Mouse (Mus musculus) MEL (cell line): ENCODE measurements around the gene Tmem167b. TPM values are rescaled to one million over a fixed set of nuclear protein-coding genes. Genes with fewer than 3 reads are reported as not detected.

ENCODE experiments used
- DNase-seq: peaks from one replicate; pipeline ENCODE4 v3.0.0; 2011; ENCODE audit warnings: low read depth, low spot score
- H3K27ac ChIP-seq: 2 replicates; pipeline ENCODE4 v1.5.1; 2012; ENCODE audit warnings: low read depth, mild to moderate bottlenecking, control low read depth, low read length, moderate library complexity; ENCODE audit not compliant: control insufficient read depth
- H3K27me3 ChIP-seq, 2 experiments: fragments of 150-350 bp in 1 of 2; sonication (generic) in 1 of 2; 2 replicates each; pipeline ENCODE4 v1.6.1; 2012; ENCODE audit warnings: low read length in 2 of 2, mild to moderate bottlenecking in 2 of 2, improper control_type of control experiment in 1 of 2, moderate library complexity in 1 of 2; ENCODE audit not compliant: insufficient read depth in 2 of 2, control insufficient read depth in 1 of 2
- H3K36me3 ChIP-seq, 2 experiments: 2 replicates each; pipeline ENCODE4 v1.6.1; 2012 to 2014; ENCODE audit warnings: low read length in 2 of 2, improper control_type of control experiment in 1 of 2, inconsistent platforms in 1 of 2, mild to moderate bottlenecking in 1 of 2; ENCODE audit not compliant: insufficient read depth in 2 of 2, control insufficient read depth in 1 of 2
- H3K4me1 ChIP-seq, 2 experiments: fragments of 150-350 bp in 1 of 2; sonication (generic) in 1 of 2; 2 replicates each; pipeline ENCODE4 v1.6.1; 2012; ENCODE audit warnings: low read length in 2 of 2, improper control_type of control experiment in 1 of 2, mild to moderate bottlenecking in 1 of 2; ENCODE audit not compliant: insufficient read depth in 2 of 2, control insufficient read depth in 1 of 2
- H3K4me3 ChIP-seq, 2 experiments: fragments of 150-350 bp in 1 of 2; sonication (generic) in 1 of 2; 2 replicates each; pipeline ENCODE4 v1.5.1; 2012; ENCODE audit warnings: low read depth in 2 of 2, low read length in 2 of 2, mild to moderate bottlenecking in 2 of 2, moderate library complexity in 2 of 2, control low read depth in 1 of 2, improper control_type of control experiment in 1 of 2; ENCODE audit not compliant: control insufficient read depth in 1 of 2, insufficient read depth in 1 of 2
- H3K79me2 ChIP-seq: 2 replicates; pipeline ENCODE4 v1.6.1; 2012; ENCODE audit warnings: mild to moderate bottlenecking, low read length, moderate library complexity; ENCODE audit not compliant: control insufficient read depth, poor library complexity, insufficient read depth
- H3K9ac ChIP-seq: 2 replicates; pipeline ENCODE4 v1.6.1; 2012; ENCODE audit warnings: low read depth, mild to moderate bottlenecking, control low read depth, low read length, moderate library complexity; ENCODE audit not compliant: control insufficient read depth, poor library complexity, severe bottlenecking
- H3K9me3 ChIP-seq: fragments of 150-350 bp; sonication (generic); replicated peaks from 2 replicates; pipeline ENCODE4 v1.6.1; 2012; ENCODE audit warnings: mild to moderate bottlenecking, low read length, improper control_type of control experiment, moderate library complexity; ENCODE audit not compliant: insufficient read depth
- BHLHE40 ChIP-seq: IDR thresholded peaks from 2 replicates; pipeline ENCODE4 v1.6.1; 2012; ENCODE audit warnings: low read depth, mild to moderate bottlenecking, inconsistent platforms, low read length, improper control_type of control experiment, borderline replicate concordance
- CHD2 ChIP-seq: IDR thresholded peaks from 2 replicates; pipeline ENCODE4 v1.6.1; 2011; ENCODE audit warnings: low read length, improper control_type of control experiment
- E2F4 ChIP-seq: IDR thresholded peaks from 2 replicates; pipeline ENCODE4 v1.6.1; 2011; ENCODE audit warnings: low read depth, low read length, improper control_type of control experiment, borderline replicate concordance
- ELF1 ChIP-seq: IDR thresholded peaks from 2 replicates; pipeline ENCODE4 v1.6.1; 2014; ENCODE audit warnings: low read depth, mild to moderate bottlenecking, inconsistent platforms, low read length, improper control_type of control experiment, moderate library complexity
- EP300 ChIP-seq, 2 experiments: IDR thresholded peaks; 2 replicates each; pipeline ENCODE4 v1.6.1; 2011; ENCODE audit warnings: improper control_type of control experiment in 2 of 2, low read length in 2 of 2, low read depth in 1 of 2, mild to moderate bottlenecking in 1 of 2
- GABPA ChIP-seq: IDR thresholded peaks from 2 replicates; pipeline ENCODE4 v1.6.1; 2012; ENCODE audit warnings: low read depth, mild to moderate bottlenecking, inconsistent platforms, low read length, improper control_type of control experiment, moderate library complexity
- GATA1 ChIP-seq: IDR thresholded peaks from 2 replicates; pipeline ENCODE4 v1.6.1; 2011; ENCODE audit warnings: low read depth, low read length, improper control_type of control experiment
- HCFC1 ChIP-seq: IDR thresholded peaks from 2 replicates; pipeline ENCODE4 v1.6.1; 2012; ENCODE audit warnings: low read depth, mild to moderate bottlenecking, inconsistent platforms, low read length, improper control_type of control experiment, moderate library complexity
- JUND ChIP-seq: IDR thresholded peaks from 2 replicates; pipeline ENCODE4 v1.6.1; 2011; ENCODE audit warnings: low read depth, mild to moderate bottlenecking, improper control_type of control experiment, low read length
- KAT2A ChIP-seq: conservative IDR thresholded peaks from 2 replicates; pipeline ENCODE4 v1.6.1; 2012; ENCODE audit warnings: low read depth, low read length, improper control_type of control experiment, inconsistent platforms
- MAZ ChIP-seq: IDR thresholded peaks from 2 replicates; pipeline ENCODE4 v1.6.1; 2012; ENCODE audit warnings: low read depth, mild to moderate bottlenecking, inconsistent platforms, low read length, improper control_type of control experiment
- MEF2A ChIP-seq: IDR thresholded peaks from 2 replicates; pipeline ENCODE4 v1.6.1; 2014; ENCODE audit warnings: low read depth, mild to moderate bottlenecking, inconsistent platforms, low read length, improper control_type of control experiment; ENCODE audit not compliant: poor library complexity, insufficient replicate concordance, severe bottlenecking; ENCODE audit errors: extremely low read depth
- MXI1 ChIP-seq: IDR thresholded peaks from 2 replicates; pipeline ENCODE4 v1.6.1; 2011; ENCODE audit warnings: mild to moderate bottlenecking, low read depth, low read length, improper control_type of control experiment
- MYC ChIP-seq: IDR thresholded peaks from 2 replicates; pipeline ENCODE4 v1.6.1; 2011; ENCODE audit warnings: low read depth, mild to moderate bottlenecking, low read length, improper control_type of control experiment, moderate library complexity
- NELFE ChIP-seq: IDR thresholded peaks from 2 replicates; pipeline ENCODE4 v1.6.1; 2011; ENCODE audit warnings: low read depth, low read length, improper control_type of control experiment
- NRF1 ChIP-seq: IDR thresholded peaks from 2 replicates; pipeline ENCODE4 v1.6.1; 2014; ENCODE audit warnings: low read depth, mild to moderate bottlenecking, inconsistent platforms, low read length, improper control_type of control experiment, moderate library complexity; ENCODE audit not compliant: poor library complexity, insufficient read depth, severe bottlenecking
- POLR2A ChIP-seq, 2 experiments: IDR thresholded peaks; 2 replicates each; pipeline ENCODE4 v1.6.1; 2011 to 2012; ENCODE audit warnings: low read length in 2 of 2, mild to moderate bottlenecking in 2 of 2, control low read depth in 1 of 2, improper control_type of control experiment in 1 of 2, low read depth in 1 of 2, moderate library complexity in 1 of 2; ENCODE audit not compliant: control insufficient read depth in 1 of 2, insufficient read depth in 1 of 2, poor library complexity in 1 of 2
- RCOR1 ChIP-seq: IDR thresholded peaks from 2 replicates; pipeline ENCODE4 v1.6.1; 2012; ENCODE audit warnings: low read depth, mild to moderate bottlenecking, inconsistent platforms, low read length, improper control_type of control experiment
- TBP ChIP-seq: IDR thresholded peaks from 2 replicates; pipeline ENCODE4 v1.8.0; 2011; ENCODE audit warnings: low read depth, low read length, improper control_type of control experiment
- UBTF ChIP-seq: IDR thresholded peaks from 2 replicates; pipeline ENCODE4 v1.6.1; 2012; ENCODE audit warnings: low read depth, mild to moderate bottlenecking, inconsistent platforms, low read length, improper control_type of control experiment, moderate library complexity, borderline replicate concordance; ENCODE audit not compliant: insufficient read depth
- USF1 ChIP-seq: IDR thresholded peaks from 2 replicates; pipeline ENCODE4 v1.6.1; 2014; ENCODE audit warnings: low read depth, mild to moderate bottlenecking, inconsistent platforms, low read length, improper control_type of control experiment, moderate library complexity
- USF2 ChIP-seq, 2 experiments: IDR thresholded peaks; 2 replicates each; pipeline ENCODE4 v1.6.1; 2011 to 2012; ENCODE audit warnings: improper control_type of control experiment in 2 of 2, low read length in 2 of 2, borderline replicate concordance in 1 of 2, inconsistent platforms in 1 of 2, low read depth in 1 of 2, mild to moderate bottlenecking in 1 of 2; ENCODE audit not compliant: insufficient read depth in 1 of 2
- ZC3H11A ChIP-seq: IDR thresholded peaks from 2 replicates; pipeline ENCODE4 v1.6.1; 2012; ENCODE audit warnings: low read depth, mild to moderate bottlenecking, inconsistent platforms, low read length, improper control_type of control experiment
- ZKSCAN1 ChIP-seq: IDR thresholded peaks from 2 replicates; pipeline ENCODE4 v1.6.1; 2012; ENCODE audit warnings: low read depth, mild to moderate bottlenecking, inconsistent platforms, low read length, improper control_type of control experiment, moderate library complexity
- ZNF384 ChIP-seq: IDR thresholded peaks from 2 replicates; pipeline ENCODE4 v1.6.1; 2012; ENCODE audit warnings: low read depth, mild to moderate bottlenecking, inconsistent platforms, low read length, improper control_type of control experiment
- polyA plus RNA-seq, 2 experiments: library from polyadenylated mRNA; stranded (reverse) in 1 of 2; unstranded in 1 of 2; fragments of >175 nt in 1 of 2; fragments of >200 nt in 1 of 2; gene quantifications; 2 replicates each; pipeline versions ENCODE4 v1.2.1 to v1.2.4; 2012; ENCODE audit warnings: low replicate concordance in 2 of 2, low read depth in 1 of 2; ENCODE audit not compliant: insufficient read length in 2 of 2, insufficient read depth in 1 of 2, missing spikeins in 1 of 2
- total RNA-seq: library from RNA; depleted of rRNA; stranded (reverse); fragments of 300-350 nt; gene quantifications from 2 replicates; pipeline ENCODE4 v1.2.3, GENCODE M21; 2012

The Tmem167b gene
- total and polyA plus RNA-seq, 3 experiments = 15.9 to 20.8 TPM; not detected in 1

DNA sequence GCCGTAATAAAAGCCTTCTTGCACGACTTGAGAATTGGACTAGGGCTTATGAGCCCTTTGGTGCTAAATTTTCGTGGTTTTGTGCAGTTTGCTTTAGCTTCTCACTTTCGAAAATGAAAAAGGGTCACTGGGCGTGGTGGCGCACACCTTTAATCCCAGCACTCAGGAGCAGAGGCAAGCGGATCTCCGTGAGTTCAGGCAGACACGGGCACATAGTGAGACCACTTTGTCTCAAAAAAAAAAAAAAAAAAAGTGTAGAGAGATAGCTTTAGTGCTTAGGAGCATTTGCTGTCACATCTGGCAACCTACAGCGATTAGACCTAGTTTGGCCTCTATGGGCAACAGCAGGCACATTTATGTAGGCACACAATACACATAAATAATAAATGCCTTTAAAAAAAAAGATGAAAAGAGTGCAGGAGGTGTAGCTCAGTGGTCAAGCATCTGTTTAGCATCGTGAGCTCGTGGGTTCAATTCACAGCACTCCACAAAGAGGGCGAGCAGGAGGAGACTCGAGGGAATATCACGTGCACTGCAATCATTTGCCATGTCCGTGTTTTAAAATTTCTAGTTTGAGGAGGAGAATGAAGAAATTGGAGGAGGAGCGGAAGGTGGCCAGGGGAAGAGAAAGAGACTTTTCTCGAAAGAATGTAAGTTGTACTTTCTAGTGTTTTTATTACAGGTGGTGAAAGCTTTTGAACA, 10.2 kb upstream of the Tmem167b start:
- Histone ChIP-seq H3K4me1 (peaks cover 2 to 7% of the 10 kb centered on the region in 2 experiments), H3K27me3 (peaks cover 3 to 4% of the 10 kb centered on the region in 2 experiments; a peak in 3 of 4 replicates)
- TF ChIP-seq BHLHE40 (peak; percentile 44; the same call in 1 of the 2 replicates), USF2 (IDR thresholded peaks at IDR 0.05; ENCODE audit: borderline replicate concordance in 1 of 2, insufficient read depth in 1 of 2, low read depth in 1 of 2, low read length in 2 of 2) (no peak), MXI1 (peak; percentile 65), EP300 (IDR thresholded peaks at IDR 0.05; ENCODE audit: low read depth in 1 of 2, low read length in 2 of 2) (peak in 1 of 2 experiments; percentile 1; a peak in 1 of 4 replicates), MAZ (0 out of 2 replicates have a peak, but pooled peaks have one; percentile 34), KAT2A (no peak), ZKSCAN1 (peak; percentile 85), ZNF384 (peak; percentile 81), CHD2 (no peak), USF1 (peak; percentile 61; the same call in 1 of the 2 replicates), UBTF (no peak)
- TF ChIP-seq, all 39 proteins: peak for 7
- peak overlapping the region; percentile 81 for H3K9ac ChIP-seq
- peak overlapping the region; percentile 73 for H3K27ac ChIP-seq
- H3K36me3 ChIP-seq = peaks cover 0 to 8% of the 10 kb centered on the region in 2 experiments; a peak in 2 of 4 replicates
- H3K4me3 ChIP-seq = peak overlapping the region; percentile 67 to 71
- H3K79me2 ChIP-seq = peaks cover 1% of the 10 kb centered on the region
- no peaks in the 10 kb centered on the region for H3K9me3 ChIP-seq
- no peak for DNase-seq

DNA sequence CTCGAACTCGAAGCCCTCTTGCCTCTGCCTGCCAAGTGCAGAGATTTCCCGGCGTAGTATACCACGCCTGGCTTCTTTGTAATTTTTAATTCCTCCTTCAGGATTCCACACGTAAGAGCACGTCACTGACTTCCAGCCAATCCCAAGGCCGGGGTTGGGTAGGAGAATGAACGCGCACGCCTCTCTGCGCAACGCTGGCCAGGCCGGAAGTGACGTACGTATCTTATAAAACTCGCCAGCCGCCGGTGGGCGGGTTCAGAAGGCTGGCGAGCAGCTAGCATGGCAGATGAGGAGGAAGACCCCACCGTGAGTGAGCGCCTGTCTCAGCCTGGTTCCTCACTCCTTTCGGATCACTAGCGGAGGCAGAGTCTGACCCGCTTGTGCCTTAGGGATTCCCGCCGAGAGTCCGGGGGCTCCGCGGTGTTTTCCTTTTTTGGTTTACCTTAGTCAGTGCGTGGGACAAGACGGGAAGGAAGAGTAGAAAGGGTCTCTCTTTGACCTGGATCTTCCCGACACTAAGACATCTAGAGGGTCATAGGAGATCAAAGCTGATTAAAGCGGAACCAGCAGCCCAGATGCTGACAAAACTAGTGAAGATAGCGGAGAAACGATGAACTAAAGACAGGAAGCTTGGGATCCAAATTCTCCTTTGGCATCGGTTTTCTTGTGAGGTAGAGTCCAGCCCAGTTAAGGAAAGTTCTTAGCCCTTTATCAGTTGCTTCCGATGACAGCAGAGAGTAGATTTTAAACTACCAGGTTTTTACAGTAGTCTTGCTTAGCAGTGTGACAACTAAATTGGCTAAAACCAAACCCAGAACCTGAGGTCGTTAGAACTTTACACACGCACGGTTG, 9.4 kb upstream of the Tmem167b start, which contains the start of gene Taf13:
TSS of gene Taf13 (plus strand) at position 256 of the 852 bp plus-strand sequence.
- Histone ChIP-seq H3K79me2 (peaks cover 1% of the 10 kb centered on the region), H3K9ac (peak within 1 kb of the TSS; percentile 81), H3K27me3 (peaks cover 3 to 4% of the 10 kb centered on the region in 2 experiments; a peak in 3 of 4 replicates), H3K4me1 (peaks cover 2 to 7% of the 10 kb centered on the region in 2 experiments), H3K4me3 (peak within 1 kb of the TSS; percentile 67 to 71), H3K36me3 (peaks cover 0 to 8% of the 10 kb centered on the region in 2 experiments; a peak in 2 of 4 replicates), H3K27ac (peak within 1 kb of the TSS; percentile 73), H3K9me3 (no peaks in the 10 kb centered on the region)
- DNase-seq = peak; percentile 98
- TF ChIP-seq JUND (0 out of 2 replicates have a peak, but pooled peaks have one; percentile 38), NELFE (peak; percentile 100), HCFC1 (peak; percentile 83), ZC3H11A (no peak), MYC (peak; percentile 30; the same call in 1 of the 2 replicates), MEF2A (no peak), EP300 (IDR thresholded peaks at IDR 0.05; ENCODE audit: low read depth in 1 of 2, low read length in 2 of 2) (peak in 1 of 2 experiments; percentile 44; a peak in 3 of 4 replicates), GATA1 (peak; percentile 28; the same call in 1 of the 2 replicates), UBTF (no peak), NRF1 (peak; percentile 81), GABPA (no peak), TBP (peak; percentile 98), POLR2A (IDR thresholded peaks at IDR 0.05; ENCODE audit: control insufficient read depth in 1 of 2, insufficient read depth in 1 of 2, low read depth in 1 of 2, low read length in 2 of 2, poor library complexity in 1 of 2) (peak; percentile 100), ELF1 (peak; percentile 43), E2F4 (no peak), ZKSCAN1 (no peak), KAT2A (no peak), RCOR1 (peak; percentile 86)
